Mouse (Mus musculus) liver, embryonic 14.5 days (tissue): ENCODE data around the gene Stx2.

Experiments used
- CTCF ChIP-seq: IDR thresholded peaks from 2 replicates; pipeline ENCODE4 v1.5.1; 2016; ENCODE audit warnings: antibody characterized with exemption, low read depth, control low read depth
- EP300 ChIP-seq: IDR thresholded peaks from 2 replicates; pipeline ENCODE4 v1.6.1; 2016; ENCODE audit warnings: antibody characterized with exemption, low read depth

DNA sequence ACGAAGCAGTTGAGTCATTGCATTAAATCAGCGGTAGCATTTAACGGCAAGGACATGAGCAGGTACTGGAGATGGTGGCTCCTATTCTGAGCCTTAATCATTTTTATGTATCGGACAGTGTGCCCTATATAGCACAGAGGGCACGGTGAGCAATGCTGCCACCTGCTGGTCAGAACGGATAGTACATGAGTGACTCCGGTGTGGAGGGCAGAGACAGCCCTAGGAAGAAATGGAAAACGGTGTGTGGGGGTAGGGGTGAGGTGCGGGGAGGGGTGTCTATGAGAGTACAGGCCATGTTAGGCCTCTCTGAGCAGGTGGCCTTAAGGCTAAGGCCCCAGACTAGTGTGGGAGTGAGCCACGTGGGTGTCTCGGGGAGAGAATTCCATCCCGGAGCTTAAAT, 26.8 kb downstream of the Stx2 start:
- no peak for TF ChIP-seq EP300
- peak; percentile 97 for TF ChIP-seq CTCF
